Mouse (Mus musculus): ENCODE measurements around the gene Ifnl2.

Ifnl2 gene

GRCm38 (mm10) chr7:28490903-28491302, 19.4 kb downstream of the Ifnl2 start:
- no peak for DNase-seq (ENCODE audit: low read depth, low spot score)

GRCm38 (mm10) chr7:28490410-28490809, 19.8 kb downstream of the Ifnl2 start:
- DNase-seq (ENCODE audit: low read depth, low spot score), result no peak

GRCm38 (mm10) chr7:28488030-28488491, 22.2 kb downstream of the Ifnl2 start:
- DNase-seq (ENCODE audit: low read depth, low spot score), result no peak

GRCm38 (mm10) chr7:28484192-28484591, 26.1 kb downstream of the Ifnl2 start:
- no peak for DNase-seq (ENCODE audit: low read depth, low spot score)

GRCm38 (mm10) chr7:28482854-28483253, 27.4 kb downstream of the Ifnl2 start:
- no peak for DNase-seq (ENCODE audit: low read depth, low spot score)

- DNase-seq (ENCODE audit: low read depth, low spot score), result no peak
Observed at GRCm38 (mm10) chr7:28478854-28479253, 31.4 kb downstream of the Ifnl2 start.

- DNase-seq (ENCODE audit: low read depth, low spot score), result no peak
Observed at GRCm38 (mm10) chr7:28477363-28477762, 32.9 kb downstream of the Ifnl2 start.

GRCm38 (mm10) chr7:28476191-28476590, 34.1 kb downstream of the Ifnl2 start:
- no peak for DNase-seq (ENCODE audit: low read depth, low spot score)

GRCm38 (mm10) chr7:28467213-28467751, 43.0 kb downstream of the Ifnl2 start:
- no peak for DNase-seq (ENCODE audit: low read depth, low spot score)

- no peak for DNase-seq (ENCODE audit: low read depth, low spot score)
Observed at GRCm38 (mm10) chr7:28466721-28467212, 43.5 kb downstream of the Ifnl2 start.

- peak; percentile 61 for DNase-seq (ENCODE audit: low read depth, low spot score)
Observed at GRCm38 (mm10) chr7:28464416-28465212, 45.6 kb downstream of the Ifnl2 start.

GRCm38 (mm10) chr7:28462769-28463168, 47.5 kb downstream of the Ifnl2 start:
- DNase-seq (ENCODE audit: low read depth, low spot score), result no peak

GRCm38 (mm10) chr7:28460361-28460760, 49.9 kb downstream of the Ifnl2 start:
- no peak for DNase-seq (ENCODE audit: low read depth, low spot score)
